Mouse (Mus musculus) lung, postnatal 0 days (tissue): ENCODE results near the gene Rnf39. TPM values are rescaled to one million over a fixed set of nuclear protein-coding genes. Genes with fewer than 3 reads are reported as not detected.

Experiments used
- ATAC-seq: fragments of 200-750 bp; cut with Nextera tagmentation; 2 replicates; pipeline ENCODE4 v1.8.0; 2017; ENCODE audit warnings: moderate library complexity
- DNase-seq: peaks from one replicate; pipeline ENCODE4 v3.0.0-alpha.2; 2016; ENCODE audit warnings: low spot score
- H3K27ac ChIP-seq: fragments of 300-500 bp; sonication (generic); 2 replicates; pipeline ENCODE4 v1.5.1; 2014; ENCODE audit warnings: antibody characterized with exemption, mild to moderate bottlenecking, low read length, mixed read lengths
- H3K27me3 ChIP-seq: fragments of 300-500 bp; sonication (generic); replicated peaks from 2 replicates; pipeline ENCODE4 v1.6.1; 2014; ENCODE audit warnings: low read length, mixed read lengths; ENCODE audit not compliant: insufficient read depth
- H3K36me3 ChIP-seq: fragments of 300-500 bp; sonication (generic); 2 replicates; pipeline ENCODE4 v1.6.1; 2014; ENCODE audit warnings: low read length, mixed read lengths; ENCODE audit not compliant: insufficient read depth
- H3K4me1 ChIP-seq: fragments of 300-500 bp; sonication (generic); 2 replicates; pipeline ENCODE4 v1.6.1; 2014; ENCODE audit warnings: antibody characterized with exemption, low read depth, low read length, mixed read lengths; ENCODE audit not compliant: insufficient read depth
- H3K4me2 ChIP-seq: fragments of 300-500 bp; sonication (generic); replicated peaks from 2 replicates; pipeline ENCODE4 v1.6.1; 2014; ENCODE audit warnings: low read depth, mild to moderate bottlenecking, low read length, moderate library complexity, mixed read lengths
- H3K4me3 ChIP-seq: fragments of 300-500 bp; sonication (generic); 2 replicates; pipeline ENCODE4 v1.5.1; 2014; ENCODE audit warnings: low read depth, low read length
- H3K9ac ChIP-seq: fragments of 300-500 bp; sonication (generic); replicated peaks from 2 replicates; pipeline ENCODE4 v1.6.1; 2014; ENCODE audit warnings: low read depth, mild to moderate bottlenecking
- H3K9me3 ChIP-seq: fragments of 300-500 bp; sonication (generic); 2 replicates; pipeline ENCODE4 v1.6.1; 2016; ENCODE audit warnings: low read length, mixed read lengths
- CTCF ChIP-seq: IDR thresholded peaks from 2 replicates; pipeline ENCODE4 v1.5.1; 2016; ENCODE audit warnings: antibody characterized with exemption, mild to moderate bottlenecking
- EP300 ChIP-seq: IDR thresholded peaks from 2 replicates; pipeline ENCODE4 v1.6.1; 2016; ENCODE audit warnings: antibody characterized with exemption, mild to moderate bottlenecking, control low read depth
- WGBS: fragments of 180-500 bp; shearing (Covaris S2); extraction: QIAGEN DNeasy Blood & Tissue Kit; methylation state at CpG from one replicate; pipeline ENCODE4 v1.1.7; 2014; 5-methylcytosine and 5-hydroxymethylcytosine counted together
- polyA plus RNA-seq: library from polyadenylated mRNA; unstranded; fragments of >200 nt; fragmentation: Nextera tagmentation; extraction: Ambion mirVana; gene quantifications from 2 replicates; pipeline ENCODE4 v1.2.1, GENCODE M21; 2015

Rnf39 gene
- 13.4 and 13.5 TPM in 2 replicates for polyA plus RNA-seq

GRCm38 (mm10) chr17:36942791-36943471 is at the start of gene Rnf39:
TSS of gene Rnf39 (plus strand) at chr17:36942918.
- ATAC-seq (peak; percentile 85), DNase-seq (peak; percentile 86)
- TF ChIP-seq CTCF: peak; percentile 25; the same call in 1 of the 2 replicates
- no peak for TF ChIP-seq EP300
- H3K4me3 ChIP-seq: peak within 1 kb of the TSS; percentile 47
- H3K9ac ChIP-seq: peak within 1 kb of the TSS; percentile 55
- H3K27ac ChIP-seq: peak within 1 kb of the TSS; percentile 89
- peak within 1 kb of the TSS; percentile 71 for H3K4me2 ChIP-seq
- H3K4me1 ChIP-seq: peaks cover 6% of the 10 kb centered on the region; the same call in 1 of the 2 replicates
- no peaks in the 10 kb centered on the region for H3K9me3 ChIP-seq
- WGBS: 2% methylated on average over 56 of the region's 59 CpGs
- peaks cover 22% of the 10 kb centered on the region; the same call in 1 of the 2 replicates for H3K27me3 ChIP-seq
- H3K36me3 ChIP-seq: no peaks in the 10 kb centered on the region

- no peak overlapping the region for H3K4me2 ChIP-seq
- 32% methylated on average over 5 of the region's 5 CpGs for WGBS
- H3K36me3 ChIP-seq: no peaks in the 10 kb centered on the region
- H3K4me3 ChIP-seq: no peak overlapping the region
- no peak overlapping the region for H3K27ac ChIP-seq
- H3K4me1 ChIP-seq: no peaks in the 10 kb centered on the region
- ATAC-seq: no peak
- H3K9ac ChIP-seq: no peak overlapping the region
- DNase-seq: no peak
- no peaks in the 10 kb centered on the region for H3K27me3 ChIP-seq
- TF ChIP-seq CTCF (no peak), EP300 (no peak)
- no peaks in the 10 kb centered on the region for H3K9me3 ChIP-seq
Measured at GRCm38 (mm10) chr17:36893387-36893786, 49.3 kb upstream of the Rnf39 start.

DNA sequence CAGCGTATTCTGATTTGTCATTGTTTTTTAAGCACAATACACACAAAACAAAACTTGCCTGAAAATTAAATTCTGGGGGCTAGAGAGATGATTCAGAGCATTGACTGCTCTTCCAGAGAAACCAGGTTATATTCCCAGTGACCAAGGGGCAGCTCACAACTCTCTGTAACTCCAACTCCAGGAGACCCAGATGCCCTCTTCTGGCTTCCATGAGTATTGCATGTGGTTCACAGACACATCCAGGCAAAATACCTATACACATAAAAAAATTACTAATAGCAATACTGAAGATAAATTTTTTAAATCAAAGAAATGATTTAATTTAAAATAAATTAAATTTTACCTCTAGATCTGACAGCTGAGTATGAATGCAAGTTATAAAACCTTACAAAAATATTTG is 46.1 kb upstream of the Rnf39 start:
- no peaks in the 10 kb centered on the region for H3K36me3 ChIP-seq
- no peak overlapping the region for H3K4me3 ChIP-seq
- 100% methylated on average over 1 of the region's 1 CpGs for WGBS
- TF ChIP-seq CTCF (peak; percentile 70), EP300 (no peak)
- no peaks in the 10 kb centered on the region for H3K27me3 ChIP-seq
- DNase-seq (peak; percentile 59), ATAC-seq (no peak)
- no peaks in the 10 kb centered on the region for H3K4me1 ChIP-seq
- no peak overlapping the region for H3K27ac ChIP-seq
- H3K9ac ChIP-seq: no peak overlapping the region
- H3K9me3 ChIP-seq: no peaks in the 10 kb centered on the region
- no peak overlapping the region for H3K4me2 ChIP-seq

GRCm38 (mm10) chr17:36897065-36897464 is 45.7 kb upstream of the Rnf39 start:
- Histone ChIP-seq H3K9me3 (no peaks in the 10 kb centered on the region), H3K27me3 (no peaks in the 10 kb centered on the region), H3K4me2 (no peak overlapping the region), H3K36me3 (no peaks in the 10 kb centered on the region), H3K4me1 (no peaks in the 10 kb centered on the region), H3K27ac (no peak overlapping the region), H3K4me3 (no peak overlapping the region), H3K9ac (no peak overlapping the region)
- TF ChIP-seq CTCF (no peak), EP300 (no peak)
- ATAC-seq: no peak
- no peak for DNase-seq

DNA sequence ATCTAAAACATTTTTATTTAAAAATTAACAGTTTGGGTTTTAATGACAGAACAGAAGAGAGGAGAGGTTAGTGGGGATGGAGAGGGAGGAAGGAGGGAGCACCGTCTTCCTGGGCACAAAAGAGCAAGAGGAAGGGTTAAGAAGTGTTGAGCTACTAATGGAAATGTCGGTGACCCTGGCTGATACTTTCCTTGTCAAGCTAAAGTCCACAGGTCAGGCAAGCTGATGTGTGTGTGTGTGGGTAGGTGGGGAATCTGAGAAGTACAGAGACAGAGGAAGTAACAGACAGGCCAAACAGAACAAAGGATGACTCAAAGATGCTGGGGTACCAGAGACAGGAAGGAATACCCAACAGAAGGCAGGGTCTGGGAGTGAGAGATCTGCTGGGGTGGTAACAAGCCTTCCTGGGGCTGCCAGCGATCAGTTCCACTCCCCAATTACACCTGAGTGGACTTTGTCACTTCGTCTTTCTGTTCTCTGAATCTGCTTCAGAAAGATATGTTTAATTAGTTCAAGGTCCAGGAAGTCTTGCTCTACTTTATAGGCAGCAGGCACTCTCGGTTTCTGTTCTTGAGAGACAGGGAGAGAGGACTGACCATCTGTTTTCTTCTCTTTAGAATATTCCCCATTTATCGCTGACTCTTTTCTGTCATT is 45.0 kb upstream of the Rnf39 start, which contains the start of gene Trim31:
Trim31 (plus strand) TSS at position 567 of the 654 bp plus-strand sequence.
- H3K9me3 ChIP-seq: no peaks in the 10 kb centered on the region
- WGBS: 69% methylated on average over 6 of the region's 6 CpGs
- DNase-seq: no peak
- no peak within 1 kb of the TSS for H3K4me2 ChIP-seq
- no peaks in the 10 kb centered on the region for H3K27me3 ChIP-seq
- no peak within 1 kb of the TSS for H3K27ac ChIP-seq
- no peaks in the 10 kb centered on the region for H3K4me1 ChIP-seq
- H3K4me3 ChIP-seq: no peak within 1 kb of the TSS
- ATAC-seq: no peak
- no peaks in the 10 kb centered on the region for H3K36me3 ChIP-seq
- H3K9ac ChIP-seq: no peak within 1 kb of the TSS
- TF ChIP-seq EP300 (no peak), CTCF (no peak)

DNA sequence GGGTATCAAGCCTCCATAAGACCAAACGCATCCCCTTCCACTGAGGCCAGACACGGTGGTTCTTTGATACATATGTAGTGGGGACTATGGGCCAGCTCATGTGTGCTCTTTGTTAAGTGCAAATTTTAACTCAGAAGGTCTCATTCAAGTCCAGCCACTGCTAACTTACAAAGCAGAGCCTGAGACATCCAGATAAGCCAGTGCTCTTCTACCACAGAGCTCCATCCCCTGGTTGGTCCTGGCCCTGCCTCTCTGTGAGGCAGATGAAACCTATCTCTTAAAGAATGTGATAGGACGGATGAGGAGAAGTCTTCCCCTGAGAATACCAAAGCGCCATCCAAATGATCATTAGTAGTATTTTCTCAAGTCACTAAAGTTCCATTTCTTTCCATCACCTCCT is 43.3 kb upstream of the Rnf39 start:
- no peak for DNase-seq
- Histone ChIP-seq H3K4me2 (no peak overlapping the region), H3K36me3 (no peaks in the 10 kb centered on the region), H3K27me3 (no peaks in the 10 kb centered on the region), H3K9ac (no peak overlapping the region), H3K4me3 (no peak overlapping the region), H3K9me3 (no peaks in the 10 kb centered on the region), H3K27ac (no peak overlapping the region), H3K4me1 (no peaks in the 10 kb centered on the region)
- TF ChIP-seq CTCF: no peak
- no peak for TF ChIP-seq EP300
- WGBS: 74% methylated on average over 4 of the region's 4 CpGs
- no peak for ATAC-seq
